Mouse (Mus musculus): ENCODE results near the gene Cyp2ab1.

GRCm38 (mm10) chr16:20271339-20271738 is 53.9 kb downstream of the Cyp2ab1 start:
- TF ChIP-seq POLR2A (IDR thresholded peaks at IDR 0.05; ENCODE audit: extremely low read depth, insufficient read depth, low read length) (no peak), CTCF (IDR thresholded peaks at IDR 0.05; ENCODE audit: extremely low read depth, insufficient read depth, low read length) (no peak)
